In genomic region chr5:53147418-53147817, GRCm38 (mm10) we compare ENCODE assay signal across 28 mouse cellular contexts.
DNase-seq lines count a peak whose midpoint lies in the region; ATAC-seq and TF ChIP-seq lines count a peak whose summit lies in the region.
"Had no signal": no experiment of that assay in that cellular context is flagged by ENCODE, and none has a peak within 500 bp of the region (broad histone marks: within the 10 kb centered on the region; RNA-seq: fewer than 3 reads in every experiment).

No protein-coding gene starts in this region.

- DNase-seq in frontal cortex, adult 2 months (ENCODE audit: extremely low spot score in 1 of 2, low spot score in 1 of 2), result peak; percentile 57 to 68
- DNase-seq in frontal cortex, postnatal 14 days (ENCODE audit: low spot score in 2 of 2), result no peak
- DNase-seq in kidney, adult 18-20 months, result no peak
- DNase-seq in A20 (ENCODE audit: low read depth, low spot score), result peak; percentile 15
- DNase-seq in Patski (ENCODE audit: low read depth, low spot score), result no peak
- DNase-seq in ovary, postnatal 36 days (ENCODE audit: low spot score), result no peak
- DNase-seq: adrenal gland, postnatal 10 days; B cell, adult 2 months; cerebellum, adult 11 months; cerebellum, adult 9-11 months; gastrocnemius, postnatal 10 days; layer of hippocampus, postnatal 36 days; liver; lung, adult 2 months; lung, postnatal 10 days; retina, postnatal 1 day; spleen, adult 18-20 months; thymus, adult 18-20 months; thymus, postnatal 25 days had no signal

- in situ Hi-C loops in Patski (cut with MboI; ENCODE audit: low pct_unique_long_range_greater_than_20kb), result no loop called here

- no peaks in the 10 kb centered on the region for H3K9me3 ChIP-seq in kidney, embryonic 15.5 days (replicated peaks)
- H3K9me3 ChIP-seq: forebrain, embryonic 13.5 days; hindbrain, embryonic 12.5 days; midbrain, embryonic 13.5 days had no signal

- H3K4me2 ChIP-seq in kidney, embryonic 15.5 days, result no peak overlapping the region
- H3K4me2 ChIP-seq: forebrain, embryonic 13.5 days; hindbrain, embryonic 12.5 days; midbrain, embryonic 13.5 days had no signal

- H3K27ac ChIP-seq in kidney, embryonic 15.5 days, result peak overlapping the region; percentile 4
- H3K27ac ChIP-seq: forebrain, embryonic 13.5 days; hindbrain, embryonic 12.5 days; liver, embryonic 14.5 days; macrophage; midbrain, embryonic 13.5 days had no signal

- no peak overlapping the region for H3K9ac ChIP-seq in kidney, embryonic 15.5 days
- H3K9ac ChIP-seq: forebrain, embryonic 13.5 days; hindbrain, embryonic 12.5 days; liver, embryonic 14.5 days; midbrain, embryonic 13.5 days had no signal

- no peak overlapping the region for H3K4me3 ChIP-seq in kidney, embryonic 15.5 days (replicated peaks)
- H3K4me3 ChIP-seq: erythroblast, embryonic 14.5 days; forebrain, embryonic 13.5 days; hindbrain, embryonic 12.5 days; midbrain, embryonic 13.5 days had no signal

- ATAC-seq in kidney, embryonic 15.5 days (replicated peaks; ENCODE audit: low FRiP score), result no peak
- peak; percentile 19 for ATAC-seq in Patski
- ATAC-seq: forebrain, embryonic 13.5 days; intestine, embryonic 16.5 days; midbrain, embryonic 13.5 days had no signal

- H3K27me3 ChIP-seq in kidney, embryonic 15.5 days, result no peaks in the 10 kb centered on the region
- H3K27me3 ChIP-seq in Patski, result no peaks in the 10 kb centered on the region
- H3K27me3 ChIP-seq: forebrain, embryonic 13.5 days; hindbrain, embryonic 12.5 days had no signal

- peaks cover 25% of the 10 kb centered on the region for H3K4me1 ChIP-seq in kidney, embryonic 15.5 days

- POLR2A ChIA-PET in Patski (lab: Charles Lee), result interaction anchor here (0.6 to 0.7 kb wide), 2 partner anchors 8 to 1593 kb away, joined by 3 read pairs; no protein-coding TSS in a partner anchor

- WGBS in kidney, embryonic 15.5 days, result 71% methylated on average over 4 of the region's 4 CpGs

- TF ChIP-seq CTCF in Patski (IDR thresholded peaks at IDR 0.05), result no peak

- H3K36me3 ChIP-seq in kidney, embryonic 15.5 days, result peaks cover 27% of the 10 kb centered on the region
- H3K36me3 ChIP-seq: G1E; hindbrain, embryonic 12.5 days; midbrain, embryonic 13.5 days had no signal

- CTCF ChIA-PET in Patski (lab: Charles Lee), result interaction anchor here (1.0 to 1.8 kb wide), 4 partner anchors 8 to 20 kb away, joined by 3 to 7 read pairs (median 4); no protein-coding TSS in a partner anchor

Comparison
In these comparisons a context has a peak if more than half of its experiments do, and no peak if none do; other contexts are left out.
1. DNase-seq: peak in frontal cortex, adult 2 months (2 of 2) and A20 (single experiment); none in frontal cortex, postnatal 14 days (0 of 2), kidney, adult 18-20 months (single experiment), Patski (single experiment) and ovary, postnatal 36 days (single experiment).